Mouse (Mus musculus) bone marrow macrophage, adult 2 months (primary cell): ENCODE measurements around the gene BC004004. TPM values are rescaled to one million over a fixed set of nuclear protein-coding genes. Genes with fewer than 3 reads are reported as not detected.
"Not testable (repeated sequence)": the region's sequence is repeated elsewhere in the genome, so short reads cannot be mapped to it uniquely, and the experiment has no call there.

Experiments
- H3K27ac ChIP-seq: 2 replicates; pipeline ENCODE4 v1.5.1; 2012; ENCODE audit warnings: low read depth, low read length; ENCODE audit not compliant: insufficient read depth
- H3K4me1 ChIP-seq: 2 replicates; pipeline ENCODE4 v1.6.1; 2012; ENCODE audit warnings: low read length; ENCODE audit not compliant: control insufficient read depth, insufficient read depth
- H3K4me3 ChIP-seq: 2 replicates; pipeline ENCODE4 v1.5.1; 2012; ENCODE audit warnings: mild to moderate bottlenecking, low read length, moderate library complexity; ENCODE audit not compliant: insufficient read depth
- CTCF ChIP-seq: IDR thresholded peaks from 2 replicates; pipeline ENCODE4 v1.5.1; 2012; ENCODE audit warnings: low read depth, mild to moderate bottlenecking, low read length, moderate library complexity
- POLR2A ChIP-seq: IDR thresholded peaks from 2 replicates; pipeline ENCODE4 v1.6.1; 2012; ENCODE audit warnings: mild to moderate bottlenecking, low read depth, low read length, borderline replicate concordance
- polyA plus RNA-seq: library from polyadenylated mRNA; stranded (reverse); fragments of >200 nt; gene quantifications from 2 replicates; pipeline ENCODE4 v1.2.4, GENCODE M21; 2012; ENCODE audit not compliant: missing spikeins, insufficient read depth, insufficient read length

BC004004 gene
- polyA plus RNA-seq, 1 experiment = 105 TPM

GRCm38 (mm10) chr17:29305871-29306270 is 37.3 kb downstream of the BC004004 start:
- no peaks in the 10 kb centered on the region for H3K4me1 ChIP-seq

GRCm38 (mm10) chr17:29310056-29310623 is 41.6 kb downstream of the BC004004 start:
- H3K4me3 ChIP-seq = no peak overlapping the region
- no peak for TF ChIP-seq CTCF
- no peak for TF ChIP-seq POLR2A
- no peak overlapping the region for H3K27ac ChIP-seq
- peaks cover 2% of the 10 kb centered on the region for H3K4me1 ChIP-seq

More at GRCm38 (mm10) chr17:29305871-29306270, 37.3 kb downstream of the BC004004 start:
- Histone ChIP-seq H3K4me3 (no peak overlapping the region), H3K27ac (no peak overlapping the region)
- no peak for TF ChIP-seq POLR2A

GRCm38 (mm10) chr17:29311602-29312001 is 43.0 kb downstream of the BC004004 start:
- no peak overlapping the region for H3K4me3 ChIP-seq
- peaks cover 17% of the 10 kb centered on the region for H3K4me1 ChIP-seq
- no peak overlapping the region for H3K27ac ChIP-seq
- no peak for TF ChIP-seq CTCF
- TF ChIP-seq POLR2A = no peak

GRCm38 (mm10) chr17:29312082-29312481 is 43.5 kb downstream of the BC004004 start:
- H3K4me1 ChIP-seq = peaks cover 21% of the 10 kb centered on the region
- H3K27ac ChIP-seq = no peak overlapping the region
- no peak overlapping the region for H3K4me3 ChIP-seq
- no peak for TF ChIP-seq POLR2A
- TF ChIP-seq CTCF = no peak

- TF ChIP-seq CTCF (no peak), POLR2A (no peak)
- Histone ChIP-seq H3K4me1 (peaks cover 23% of the 10 kb centered on the region), H3K27ac (no peak overlapping the region)
These were observed 44.7 kb downstream of the BC004004 start for GRCm38 (mm10) chr17:29313300-29313699.

GRCm38 (mm10) chr17:29315672-29316465 is 47.3 kb downstream of the BC004004 start:
- Histone ChIP-seq H3K27ac (peak overlapping the region; percentile 11; the same call in 1 of the 2 replicates), H3K4me1 (peaks cover 32% of the 10 kb centered on the region), H3K4me3 (no peak overlapping the region)
- TF ChIP-seq POLR2A = no peak
- TF ChIP-seq CTCF = no peak

More at GRCm38 (mm10) chr17:29313300-29313699, 44.7 kb downstream of the BC004004 start:
- no peak overlapping the region for H3K4me3 ChIP-seq

GRCm38 (mm10) chr17:29316891-29317290 is 48.3 kb downstream of the BC004004 start:
- TF ChIP-seq POLR2A (no peak), CTCF (no peak)
- no peak overlapping the region for H3K27ac ChIP-seq
- no peak overlapping the region for H3K4me3 ChIP-seq
- H3K4me1 ChIP-seq = peaks cover 32% of the 10 kb centered on the region

GRCm38 (mm10) chr17:29317380-29317779 is 48.8 kb downstream of the BC004004 start, which contains the start of gene Pi16:
TSS of gene Pi16 (plus strand) at chr17:29317680.
- not testable (repeated sequence) for H3K4me3 ChIP-seq, H3K27ac ChIP-seq
- peaks cover 32% of the 10 kb centered on the region for H3K4me1 ChIP-seq

- TF ChIP-seq POLR2A (no peak), CTCF (no peak)
- Histone ChIP-seq H3K4me3 (no peak overlapping the region), H3K27ac (no peak overlapping the region), H3K4me1 (peaks cover 32% of the 10 kb centered on the region)
These were observed 50.2 kb downstream of the BC004004 start for GRCm38 (mm10) chr17:29318731-29319250.

- Histone ChIP-seq H3K27ac (no peak overlapping the region), H3K4me1 (peaks cover 32% of the 10 kb centered on the region), H3K4me3 (no peak overlapping the region)
- TF ChIP-seq POLR2A (no peak), CTCF (no peak)
These were observed 50.9 kb downstream of the BC004004 start for GRCm38 (mm10) chr17:29319476-29319875.
